Mouse (Mus musculus) bone marrow macrophage, adult 2 months (primary cell): Measurements from ENCODE around the gene Cbx4. TPM values are rescaled to one million over a fixed set of nuclear protein-coding genes. Genes with fewer than 3 reads are reported as not detected.

ENCODE experiments used
- H3K27ac ChIP-seq: 2 replicates; pipeline ENCODE4 v1.5.1; 2012; ENCODE audit warnings: low read depth, low read length; ENCODE audit not compliant: insufficient read depth
- H3K4me1 ChIP-seq: 2 replicates; pipeline ENCODE4 v1.6.1; 2012; ENCODE audit warnings: low read length; ENCODE audit not compliant: control insufficient read depth, insufficient read depth
- H3K4me3 ChIP-seq: 2 replicates; pipeline ENCODE4 v1.5.1; 2012; ENCODE audit warnings: mild to moderate bottlenecking, low read length, moderate library complexity; ENCODE audit not compliant: insufficient read depth
- CTCF ChIP-seq: IDR thresholded peaks from 2 replicates; pipeline ENCODE4 v1.5.1; 2012; ENCODE audit warnings: low read depth, mild to moderate bottlenecking, low read length, moderate library complexity
- POLR2A ChIP-seq: IDR thresholded peaks from 2 replicates; pipeline ENCODE4 v1.6.1; 2012; ENCODE audit warnings: mild to moderate bottlenecking, low read depth, low read length, borderline replicate concordance
- polyA plus RNA-seq: library from polyadenylated mRNA; stranded (reverse); fragments of >200 nt; gene quantifications from 2 replicates; pipeline ENCODE4 v1.2.4, GENCODE M21; 2012; ENCODE audit not compliant: missing spikeins, insufficient read depth, insufficient read length

Cbx4 gene
- polyA plus RNA-seq, 1 experiment, result 15.8 TPM

- peaks cover 14% of the 10 kb centered on the region for H3K4me1 ChIP-seq
- H3K4me3 ChIP-seq, result no peak overlapping the region
- no peak overlapping the region for H3K27ac ChIP-seq
- TF ChIP-seq CTCF, result no peak
- no peak for TF ChIP-seq POLR2A
These were observed 41.1 kb upstream of the Cbx4 start for GRCm38 (mm10) chr11:119127147-119127546.

GRCm38 (mm10) chr11:119125929-119126861 lies 40.2 kb upstream of the Cbx4 start:
- TF ChIP-seq POLR2A, result no peak
- no peak; the same call in 1 of the 2 replicates for TF ChIP-seq CTCF
- H3K4me3 ChIP-seq, result no peak overlapping the region
- no peak overlapping the region for H3K27ac ChIP-seq
- H3K4me1 ChIP-seq, result peaks cover 15% of the 10 kb centered on the region

- H3K4me3 ChIP-seq, result no peak overlapping the region
- peaks cover 15% of the 10 kb centered on the region for H3K4me1 ChIP-seq
- no peak overlapping the region for H3K27ac ChIP-seq
- TF ChIP-seq POLR2A (no peak), CTCF (no peak)
These were observed 38.5 kb upstream of the Cbx4 start for GRCm38 (mm10) chr11:119124536-119124935.

GRCm38 (mm10) chr11:119123522-119124319 lies 37.7 kb upstream of the Cbx4 start:
- no peak for TF ChIP-seq POLR2A
- Histone ChIP-seq H3K4me3 (no peak overlapping the region), H3K4me1 (peaks cover 15% of the 10 kb centered on the region)

GRCm38 (mm10) chr11:119122396-119122795 lies 36.4 kb upstream of the Cbx4 start:
- Histone ChIP-seq H3K4me1 (peaks cover 9% of the 10 kb centered on the region), H3K4me3 (no peak overlapping the region), H3K27ac (no peak overlapping the region)
- TF ChIP-seq CTCF, result no peak
- no peak for TF ChIP-seq POLR2A

More at GRCm38 (mm10) chr11:119123522-119124319, 37.7 kb upstream of the Cbx4 start:
- no peak overlapping the region for H3K27ac ChIP-seq

GRCm38 (mm10) chr11:119118905-119119304 lies 32.9 kb upstream of the Cbx4 start:
- H3K4me1 ChIP-seq, result peaks cover 6% of the 10 kb centered on the region; the same call in 1 of the 2 replicates
- no peak overlapping the region for H3K27ac ChIP-seq
- no peak overlapping the region for H3K4me3 ChIP-seq
- TF ChIP-seq POLR2A, result no peak
- no peak for TF ChIP-seq CTCF

- H3K4me3 ChIP-seq, result no peak overlapping the region
- TF ChIP-seq CTCF, result no peak
- no peak for TF ChIP-seq POLR2A
- no peak overlapping the region for H3K27ac ChIP-seq
- peaks cover 6% of the 10 kb centered on the region; the same call in 1 of the 2 replicates for H3K4me1 ChIP-seq
These were observed 31.9 kb upstream of the Cbx4 start for GRCm38 (mm10) chr11:119117945-119118344.

- H3K27ac ChIP-seq, result no peak overlapping the region
- no peak overlapping the region for H3K4me3 ChIP-seq
- no peaks in the 10 kb centered on the region for H3K4me1 ChIP-seq
- TF ChIP-seq POLR2A (no peak), CTCF (no peak)
These were observed 31.0 kb upstream of the Cbx4 start for GRCm38 (mm10) chr11:119116992-119117391.

GRCm38 (mm10) chr11:119112721-119113120 lies 26.7 kb upstream of the Cbx4 start:
- Histone ChIP-seq H3K27ac (no peak overlapping the region), H3K4me3 (no peak overlapping the region), H3K4me1 (no peaks in the 10 kb centered on the region)
- TF ChIP-seq CTCF (no peak), POLR2A (no peak)
